In the genomic region with DNA sequence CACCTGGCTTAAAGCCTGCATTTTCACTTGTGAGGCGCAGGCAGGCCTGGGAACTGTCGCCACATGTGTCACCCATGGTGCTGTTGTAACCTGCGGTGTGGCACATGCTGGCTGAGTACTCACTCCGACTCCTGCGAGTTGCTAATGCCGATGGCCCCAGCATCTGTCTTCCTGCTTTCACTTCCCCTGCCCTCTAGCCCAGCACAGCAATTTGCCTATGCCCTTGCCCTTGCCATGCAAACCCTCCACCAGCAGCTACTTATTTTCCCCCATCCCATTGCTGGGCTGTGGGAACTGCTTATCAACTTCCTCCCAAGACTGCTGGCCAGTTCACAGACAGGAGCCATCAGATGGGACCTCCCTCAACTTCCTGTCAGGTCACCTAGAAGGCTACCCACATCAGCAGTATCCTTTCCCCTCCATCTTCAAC, we compare ENCODE assay signal across 9 mouse cellular contexts. TPM values are rescaled to one million over a fixed set of nuclear protein-coding genes. Genes with fewer than 3 reads are reported as not detected.
DNase-seq lines count a peak whose midpoint lies in the region; ATAC-seq and TF ChIP-seq lines count a peak whose summit lies in the region.
"Had no signal": no experiment of that assay in that cellular context is flagged by ENCODE, and none has a peak within 500 bp of the region (broad histone marks: within the 10 kb centered on the region; RNA-seq: fewer than 3 reads in every experiment).

No protein-coding gene starts in this region.

- no peak overlapping the region for H3K4me2 ChIP-seq in midbrain, embryonic 16.5 days (ENCODE audit: low read length)

- no peak for ATAC-seq in erythroid progenitor cell, adult 5-6 weeks (replicated peaks; ENCODE audit: low FRiP score, poor library complexity, severe bottlenecking)
- ATAC-seq in midbrain, embryonic 16.5 days = no peak

- peak; percentile 48 for DNase-seq in adrenal gland, postnatal 14 days
- DNase-seq in adrenal gland, adult 18-20 months (ENCODE audit: low spot score in 2 of 2) = no peak
- DNase-seq in brain, adult 2 months (ENCODE audit: low read depth, low spot score) = peak; percentile 45
- no peak for DNase-seq in limb, embryonic 10.5 days (ENCODE audit: low spot score)
- DNase-seq in adrenal gland, postnatal 4 days (ENCODE audit: low spot score in 2 of 2) = no peak

- H3K9me3 ChIP-seq in limb, embryonic 10.5 days (replicated peaks) = no peaks in the 10 kb centered on the region
- no peaks in the 10 kb centered on the region for H3K9me3 ChIP-seq in midbrain, embryonic 16.5 days (replicated peaks; ENCODE audit: control insufficient read depth, low read length, poor library complexity, severe bottlenecking)

- no peaks in the 10 kb centered on the region for H3K27me3 ChIP-seq in limb, embryonic 10.5 days (ENCODE audit: low read depth, poor library complexity, severe bottlenecking)
- no peaks in the 10 kb centered on the region for H3K27me3 ChIP-seq in midbrain, embryonic 16.5 days (ENCODE audit: control insufficient read depth, insufficient read depth, low read depth, low read length)

- TF ChIP-seq CTCF in olfactory bulb, adult 2 months (IDR thresholded peaks at IDR 0.05; ENCODE audit: insufficient read depth, low read depth, low read length) = no peak

- no peak for TF ChIP-seq POLR2A in olfactory bulb, adult 2 months (IDR thresholded peaks at IDR 0.05; ENCODE audit: insufficient read depth, low read depth, low read length)

- peaks cover 20% of the 10 kb centered on the region for H3K36me3 ChIP-seq in limb, embryonic 10.5 days
- H3K36me3 ChIP-seq in midbrain, embryonic 16.5 days (ENCODE audit: control insufficient read depth, insufficient read depth, low read length) = 0 out of 2 replicates have a peak, but pooled peaks cover 2% of the 10 kb centered on the region

- H3K4me1 ChIP-seq in limb, embryonic 10.5 days = peaks cover 30% of the 10 kb centered on the region
- H3K4me1 ChIP-seq in olfactory bulb, adult 2 months (ENCODE audit: control insufficient read depth, insufficient read depth, low read length) = peaks cover 29% of the 10 kb centered on the region
- H3K4me1 ChIP-seq in midbrain, embryonic 16.5 days (ENCODE audit: control insufficient read depth, insufficient read depth, low read length) = peaks cover 9% of the 10 kb centered on the region

- H3K4me3 ChIP-seq in limb, embryonic 10.5 days = no peak overlapping the region
- no peak overlapping the region for H3K4me3 ChIP-seq in olfactory bulb, adult 2 months (ENCODE audit: insufficient read depth, low read depth, low read length)
- H3K4me3 ChIP-seq in midbrain, embryonic 16.5 days (ENCODE audit: low read depth, low read length) = no peak overlapping the region
- H3K4me3 ChIP-seq: erythroblast, embryonic 14.5 days had no signal

- peak overlapping the region; percentile 22; the same call in 1 of the 2 replicates for H3K27ac ChIP-seq in limb, embryonic 10.5 days
- H3K27ac ChIP-seq in olfactory bulb, adult 2 months (ENCODE audit: insufficient read depth, low read depth, low read length) = 0 out of 2 replicates have a peak overlapping the region, but pooled peaks have one; percentile 0
- H3K27ac ChIP-seq in midbrain, embryonic 16.5 days (ENCODE audit: low read length) = no peak overlapping the region

- WGBS in limb, embryonic 10.5 days = 93% methylated on average over 6 of the region's 6 CpGs
- 94% methylated on average over 6 of the region's 6 CpGs for WGBS in olfactory bulb, adult 2 months
- 97% methylated on average over 6 of the region's 6 CpGs for WGBS in midbrain, embryonic 16.5 days

- H3K9ac ChIP-seq in midbrain, embryonic 16.5 days (ENCODE audit: low read depth, low read length) = no peak overlapping the region

RNA-seq across cellular contexts. Expression of gene Ascc1, which starts 21.8 kb away (rescaled TPM):
- total RNA-seq in adrenal gland, postnatal 14 days (2021) = 27.8 and 29.8 TPM in 2 replicates
- total RNA-seq in adrenal gland, adult 18-20 months (2021) = 10 to 100 TPM; 26.1 to 33.7 TPM
- 32.1 and 36.5 TPM in 2 replicates for polyA plus RNA-seq in limb, embryonic 10.5 days (2016; fragmentation: Nextera tagmentation; extraction: Ambion mirVana)
- not detected in 2 replicates for polyA plus RNA-seq in olfactory bulb, adult 2 months (2012; ENCODE audit: insufficient read depth, insufficient read length, low replicate concordance, missing spikeins)
- 11.3 and 21.6 TPM in 2 replicates for total RNA-seq in erythroid progenitor cell, adult 5-6 weeks (2015; ENCODE audit: low replicate concordance)
- total RNA-seq in erythroid progenitor cell, adult 5-6 weeks (2017; ENCODE audit: low replicate concordance) = 9.6 and 22.6 TPM in 2 replicates
- 54.0 and 54.5 TPM in 2 replicates for polyA plus RNA-seq in midbrain, embryonic 16.5 days (2015; fragmentation: Nextera tagmentation; extraction: Ambion mirVana)
- 10 to 100 TPM; 35.7 to 38.0 TPM for total RNA-seq in adrenal gland, postnatal 4 days (2021)

RNA-seq across cellular contexts. Expression of gene Anapc16, which starts 22.1 kb away (rescaled TPM):
- 57.5 and 68.8 TPM in 2 replicates for total RNA-seq in adrenal gland, postnatal 14 days (2021)
- total RNA-seq in adrenal gland, adult 18-20 months (2021) = 10 to 100 TPM; 54.7 to 85.8 TPM
- polyA plus RNA-seq in limb, embryonic 10.5 days (2016; fragmentation: Nextera tagmentation; extraction: Ambion mirVana) = 103 and 111 TPM in 2 replicates
- not detected in 2 replicates for polyA plus RNA-seq in olfactory bulb, adult 2 months (2012; ENCODE audit: insufficient read depth, insufficient read length, low replicate concordance, missing spikeins)
- total RNA-seq in erythroid progenitor cell, adult 5-6 weeks (2015; ENCODE audit: low replicate concordance) = 42.5 and 54.5 TPM in 2 replicates
- 34.0 and 36.5 TPM in 2 replicates for total RNA-seq in erythroid progenitor cell, adult 5-6 weeks (2017; ENCODE audit: low replicate concordance)
- polyA plus RNA-seq in midbrain, embryonic 16.5 days (2015; fragmentation: Nextera tagmentation; extraction: Ambion mirVana) = 98.9 and 104 TPM in 2 replicates
- 10 to 100 TPM; 82.2 to 88.4 TPM for total RNA-seq in adrenal gland, postnatal 4 days (2021)

RNA-seq across cellular contexts. Expression of gene Ddit4, which starts 29.2 kb away (rescaled TPM):
- 70.5 and 103 TPM in 2 replicates for total RNA-seq in adrenal gland, postnatal 14 days (2021)
- 10 to 100 TPM; 29.5 to 69.3 TPM for total RNA-seq in adrenal gland, adult 18-20 months (2021)
- polyA plus RNA-seq in limb, embryonic 10.5 days (2016; fragmentation: Nextera tagmentation; extraction: Ambion mirVana) = 30.3 and 58.7 TPM in 2 replicates
- 264 TPM in 1 of 2 replicates, not detected in the other for polyA plus RNA-seq in olfactory bulb, adult 2 months (2012; ENCODE audit: insufficient read depth, insufficient read length, low replicate concordance, missing spikeins)
- 0.72 and 3.8 TPM in 2 replicates for total RNA-seq in erythroid progenitor cell, adult 5-6 weeks (2015; ENCODE audit: low replicate concordance)
- total RNA-seq in erythroid progenitor cell, adult 5-6 weeks (2017; ENCODE audit: low replicate concordance) = 1.9 TPM in 1 of 2 replicates, not detected in the other
- polyA plus RNA-seq in midbrain, embryonic 16.5 days (2015; fragmentation: Nextera tagmentation; extraction: Ambion mirVana) = 52.7 and 66.3 TPM in 2 replicates
- total RNA-seq in adrenal gland, postnatal 4 days (2021) = 10 to 100 TPM; 59.7 to 80.6 TPM

Comparison
In these comparisons a context has a peak if more than half of its experiments do, and no peak if none do; other contexts are left out.
1. DNase-seq: peak in adrenal gland, postnatal 14 days (single experiment) and brain, adult 2 months (single experiment); none in adrenal gland, adult 18-20 months (0 of 2), limb, embryonic 10.5 days (single experiment) and adrenal gland, postnatal 4 days (0 of 2).
2. RNA of gene Ddit4, which starts 29.2 kb away (total RNA-seq): 59.7 to 80.6 TPM in adrenal gland, postnatal 4 days, 70.5 to 103 TPM in adrenal gland, postnatal 14 days and 29.5 to 69.3 TPM in adrenal gland, adult 18-20 months; 0.72 to 3.8 TPM in erythroid progenitor cell, adult 5-6 weeks; every median in the first group is over 4 times any median in the second.